Mouse (Mus musculus) heart, embryonic 12.5 days (tissue): ENCODE measurements around the gene Glb1l. TPM values are rescaled to one million over a fixed set of nuclear protein-coding genes. Genes with fewer than 3 reads are reported as not detected.

ENCODE experiments used
- ATAC-seq: fragments of 200-750 bp; cut with Nextera tagmentation; 2 replicates; pipeline ENCODE4 v1.8.0; 2017; ENCODE audit warnings: moderate TSS enrichment, moderate library complexity; ENCODE audit not compliant: insufficient number of reproducible peaks, low FRiP score
- H3K27ac ChIP-seq: fragments of 300-500 bp; sonication (generic); 2 replicates; pipeline ENCODE4 v1.5.1; 2016; ENCODE audit warnings: mild to moderate bottlenecking, moderate library complexity; ENCODE audit not compliant: poor library complexity, severe bottlenecking
- H3K27me3 ChIP-seq: fragments of 300-500 bp; sonication (generic); replicated peaks from 2 replicates; pipeline ENCODE4 v1.6.1; 2016; ENCODE audit warnings: mild to moderate bottlenecking, moderate library complexity
- H3K36me3 ChIP-seq: fragments of 300-500 bp; sonication (generic); 2 replicates; pipeline ENCODE4 v1.6.1; 2016; ENCODE audit warnings: mild to moderate bottlenecking, moderate library complexity
- H3K4me1 ChIP-seq: fragments of 300-500 bp; sonication (generic); replicated peaks from 2 replicates; pipeline ENCODE4 v1.6.1; 2016; ENCODE audit warnings: mild to moderate bottlenecking
- H3K4me2 ChIP-seq: fragments of 300-500 bp; sonication (generic); 2 replicates; pipeline ENCODE4 v1.6.1; 2016; ENCODE audit warnings: mild to moderate bottlenecking, moderate library complexity
- H3K4me3 ChIP-seq: fragments of 300-500 bp; sonication (generic); 2 replicates; pipeline ENCODE4 v1.5.1; 2016; ENCODE audit warnings: mild to moderate bottlenecking
- H3K9ac ChIP-seq: fragments of 300-500 bp; sonication (generic); 2 replicates; pipeline ENCODE4 v1.6.1; 2016; ENCODE audit warnings: mild to moderate bottlenecking, moderate library complexity
- H3K9me3 ChIP-seq: fragments of 300-500 bp; sonication (generic); replicated peaks from 2 replicates; pipeline ENCODE4 v1.6.1; 2016; ENCODE audit warnings: mild to moderate bottlenecking, moderate library complexity
- WGBS: fragments of 180-500 bp; shearing (Covaris S2); methylation state at CpG from one replicate; pipeline ENCODE4 v1.1.7; 2016; 5-methylcytosine and 5-hydroxymethylcytosine counted together
- polyA plus RNA-seq: library from polyadenylated mRNA; unstranded; fragments of >200 nt; fragmentation: Nextera tagmentation; extraction: Ambion mirVana; gene quantifications from 2 replicates; pipeline ENCODE4 v1.2.1, GENCODE M21; 2016

Gene Glb1l
- polyA plus RNA-seq, 1 experiment from 2014 or later = 9.6 TPM

DNA sequence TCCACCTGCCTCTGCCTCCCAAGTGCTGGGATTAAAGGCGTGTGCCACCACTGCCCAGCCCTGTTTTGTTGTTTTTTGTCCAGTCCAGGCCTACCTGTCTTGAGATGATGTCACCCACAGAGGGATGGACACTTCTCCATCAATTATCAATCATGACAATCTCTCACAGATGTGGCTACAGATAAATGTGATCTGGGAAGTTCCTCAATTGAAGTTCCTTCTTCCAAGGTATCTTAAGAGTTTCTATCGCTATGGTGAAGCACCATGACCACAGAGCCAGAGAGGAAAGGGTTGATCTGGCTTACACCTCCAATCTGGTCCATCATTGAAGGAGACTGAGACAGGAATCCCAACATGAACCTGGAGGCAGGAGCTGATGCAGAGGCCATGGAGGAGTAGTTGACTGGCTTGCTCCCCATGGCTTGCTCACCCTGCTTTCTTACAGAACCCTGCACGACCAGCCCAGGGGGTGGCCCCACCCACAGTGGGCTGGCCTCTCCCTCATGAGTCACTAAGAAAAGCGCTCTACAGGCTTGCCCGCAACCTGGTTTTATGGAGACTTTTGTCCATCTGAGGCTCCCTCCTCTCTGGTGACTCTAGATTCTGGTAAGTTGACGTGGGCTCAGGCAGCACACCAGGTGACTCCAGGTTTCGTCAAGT lies 19.9 kb upstream of the Glb1l start:
- no peak overlapping the region for H3K4me3 ChIP-seq
- ATAC-seq = no peak
- H3K9me3 ChIP-seq = no peaks in the 10 kb centered on the region
- no peaks in the 10 kb centered on the region; the same call in 1 of the 2 replicates for H3K27me3 ChIP-seq
- no peak overlapping the region for H3K27ac ChIP-seq
- no peaks in the 10 kb centered on the region for H3K36me3 ChIP-seq
- no peak overlapping the region for H3K9ac ChIP-seq
- H3K4me2 ChIP-seq = no peak overlapping the region
- peaks cover 13% of the 10 kb centered on the region for H3K4me1 ChIP-seq
- 79% methylated on average over 7 of the region's 7 CpGs for WGBS

DNA sequence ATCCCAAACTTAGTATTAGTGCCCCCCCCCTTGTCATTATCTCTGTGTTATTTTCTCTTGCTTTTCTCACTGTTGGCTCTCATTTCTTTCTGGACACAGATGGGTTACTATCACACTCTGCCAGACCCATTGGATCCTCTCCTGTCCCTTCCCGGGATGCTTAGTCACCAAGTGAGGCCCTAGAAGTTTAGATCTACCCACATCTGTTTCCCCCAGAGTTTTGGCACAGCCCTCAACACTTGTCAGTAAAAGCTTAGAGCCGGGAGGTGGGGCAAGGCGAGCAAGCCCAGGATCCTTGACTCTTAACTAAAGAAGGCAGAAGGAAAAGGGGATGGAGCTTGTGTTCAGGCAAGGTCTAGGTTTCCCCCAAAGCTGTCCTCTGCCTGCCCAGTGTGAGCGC lies 18.5 kb upstream of the Glb1l start:
- H3K9ac ChIP-seq = no peak overlapping the region
- no peaks in the 10 kb centered on the region for H3K36me3 ChIP-seq
- no peaks in the 10 kb centered on the region for H3K9me3 ChIP-seq
- H3K4me2 ChIP-seq = no peak overlapping the region
- peaks cover 11% of the 10 kb centered on the region for H3K4me1 ChIP-seq
- H3K4me3 ChIP-seq = no peak overlapping the region
- no peak overlapping the region for H3K27ac ChIP-seq
- 50% methylated on average over 4 of the region's 4 CpGs for WGBS
- no peak for ATAC-seq
- no peaks in the 10 kb centered on the region; the same call in 1 of the 2 replicates for H3K27me3 ChIP-seq

DNA sequence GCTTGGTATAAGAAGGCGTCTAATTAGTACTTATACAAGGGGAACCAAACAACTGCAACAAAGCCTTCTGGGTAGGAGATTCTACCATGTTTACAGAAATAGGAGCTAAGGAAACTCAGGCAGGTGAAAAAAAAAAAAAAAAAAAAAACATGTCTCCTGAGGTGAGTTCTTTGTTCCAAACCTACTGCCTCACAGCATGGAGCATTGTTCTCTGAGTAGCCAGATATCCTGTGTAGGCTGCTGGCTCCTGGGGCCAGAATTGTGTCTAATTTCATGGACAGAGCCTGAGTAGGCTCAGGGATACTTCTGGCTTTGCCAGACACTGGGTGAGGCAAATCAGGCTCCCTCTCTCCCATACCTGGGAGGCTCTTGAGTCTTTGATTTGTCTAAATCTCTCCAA lies 17.0 kb upstream of the Glb1l start:
- no peak overlapping the region for H3K4me2 ChIP-seq
- H3K4me1 ChIP-seq = peaks cover 11% of the 10 kb centered on the region
- H3K36me3 ChIP-seq = no peaks in the 10 kb centered on the region
- H3K27ac ChIP-seq = no peak overlapping the region
- 50% methylated on average over 1 of the region's 1 CpGs for WGBS
- peaks cover 3% of the 10 kb centered on the region; the same call in 1 of the 2 replicates for H3K27me3 ChIP-seq
- ATAC-seq = no peak
- H3K9me3 ChIP-seq = no peaks in the 10 kb centered on the region
- no peak overlapping the region for H3K9ac ChIP-seq
- no peak overlapping the region for H3K4me3 ChIP-seq

DNA sequence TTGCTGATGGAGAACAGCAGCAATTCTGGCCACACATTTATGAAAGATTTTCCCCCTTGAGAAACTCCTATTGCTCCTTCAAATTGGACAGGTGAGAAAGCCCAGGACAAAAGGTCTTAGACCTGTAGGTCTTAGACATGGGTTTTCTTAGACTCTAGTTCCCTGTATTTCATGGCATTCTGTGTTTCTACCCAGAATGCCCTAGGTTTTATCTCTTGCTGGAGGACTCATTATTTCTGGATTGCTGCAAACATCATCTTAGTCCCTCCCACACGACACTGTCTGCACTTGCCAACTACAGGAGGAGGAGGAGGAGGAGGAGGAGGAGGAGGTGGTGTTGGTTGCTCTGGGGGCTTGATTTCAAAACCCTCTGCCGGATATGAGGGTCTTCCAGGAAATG lies 15.5 kb upstream of the Glb1l start:
- ATAC-seq = no peak
- no peak overlapping the region for H3K4me3 ChIP-seq
- no peak overlapping the region for H3K4me2 ChIP-seq
- no peak overlapping the region for H3K9ac ChIP-seq
- no peaks in the 10 kb centered on the region for H3K9me3 ChIP-seq
- H3K27me3 ChIP-seq = peaks cover 17% of the 10 kb centered on the region
- peaks cover 11% of the 10 kb centered on the region for H3K4me1 ChIP-seq
- H3K27ac ChIP-seq = no peak overlapping the region
- H3K36me3 ChIP-seq = no peaks in the 10 kb centered on the region
- WGBS = 67% methylated on average over 2 of the region's 2 CpGs

DNA sequence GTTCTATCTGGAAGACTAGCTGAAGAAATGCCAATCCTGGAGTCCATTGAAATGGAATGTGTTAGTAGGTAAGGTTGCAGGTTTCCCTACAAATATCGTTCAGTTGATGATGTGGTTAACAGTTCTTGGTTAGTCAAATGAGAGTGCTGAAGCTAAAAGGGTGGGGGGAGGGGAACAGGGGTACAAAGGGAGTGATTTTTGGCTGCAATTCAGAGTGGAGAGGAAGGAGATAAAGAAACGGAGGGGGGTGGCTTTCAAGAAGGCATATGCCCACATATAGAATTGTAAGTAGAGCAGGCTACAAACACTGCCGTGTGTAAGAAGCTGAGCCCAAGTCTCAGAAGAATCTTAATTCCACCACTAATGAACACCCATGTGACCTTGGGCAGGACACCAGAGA lies 14.9 kb upstream of the Glb1l start:
- no peak for ATAC-seq
- WGBS = 39% methylated on average over 3 of the region's 3 CpGs
- Histone ChIP-seq H3K4me3 (no peak overlapping the region), H3K9ac (no peak overlapping the region), H3K9me3 (no peaks in the 10 kb centered on the region), H3K36me3 (no peaks in the 10 kb centered on the region), H3K27me3 (peaks cover 24% of the 10 kb centered on the region), H3K27ac (no peak overlapping the region), H3K4me1 (peaks cover 11% of the 10 kb centered on the region), H3K4me2 (no peak overlapping the region)

DNA sequence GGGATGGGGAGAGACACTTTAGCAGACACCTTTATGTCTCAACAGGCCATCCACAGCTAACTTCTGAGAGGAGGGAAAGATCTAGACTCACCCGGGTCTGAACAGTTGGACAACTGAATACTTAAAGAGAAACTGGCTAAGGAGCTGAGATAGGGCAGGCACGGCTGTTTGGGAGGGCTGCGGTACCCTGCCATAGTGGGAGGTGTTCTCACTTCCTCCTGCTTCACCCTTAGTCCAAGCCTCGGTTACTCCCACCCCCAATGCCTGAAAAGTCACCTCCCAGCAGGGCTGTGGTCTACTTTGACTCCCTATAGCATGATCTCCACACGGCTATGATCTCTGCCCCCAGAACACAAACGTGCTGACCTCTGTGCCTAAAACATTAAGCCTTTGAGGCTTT lies 12.9 kb upstream of the Glb1l start:
- Histone ChIP-seq H3K9me3 (no peaks in the 10 kb centered on the region), H3K27ac (no peak overlapping the region), H3K9ac (no peak overlapping the region), H3K4me2 (no peak overlapping the region), H3K27me3 (peaks cover 39% of the 10 kb centered on the region), H3K36me3 (no peaks in the 10 kb centered on the region), H3K4me3 (no peak overlapping the region), H3K4me1 (peaks cover 20% of the 10 kb centered on the region)
- 54% methylated on average over 6 of the region's 6 CpGs for WGBS
- ATAC-seq = no peak

DNA sequence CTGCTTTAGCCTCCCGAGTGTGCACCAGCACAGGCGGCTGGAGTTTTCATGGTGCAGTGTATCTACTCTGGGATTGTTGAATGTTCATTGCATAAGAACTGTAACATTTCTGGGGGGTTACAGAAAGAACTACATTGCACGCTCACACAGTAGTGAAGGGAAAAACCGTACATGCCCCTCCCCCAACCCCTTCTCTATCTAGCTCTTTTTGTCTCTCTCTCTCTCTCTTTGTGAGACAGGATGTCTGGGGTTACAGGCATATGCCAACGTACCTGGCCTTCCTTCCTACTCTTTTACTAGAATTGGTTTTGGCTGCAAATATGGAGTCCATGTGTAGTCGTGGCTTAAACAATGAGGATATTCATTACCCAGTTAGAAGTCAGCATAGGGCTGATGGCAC lies 12.3 kb upstream of the Glb1l start:
- Histone ChIP-seq H3K4me3 (no peak overlapping the region), H3K9me3 (no peaks in the 10 kb centered on the region), H3K4me2 (no peak overlapping the region), H3K9ac (no peak overlapping the region), H3K27me3 (peaks cover 45% of the 10 kb centered on the region), H3K27ac (no peak overlapping the region), H3K36me3 (no peaks in the 10 kb centered on the region), H3K4me1 (peaks cover 26% of the 10 kb centered on the region)
- 71% methylated on average over 6 of the region's 6 CpGs for WGBS
- ATAC-seq = no peak

DNA sequence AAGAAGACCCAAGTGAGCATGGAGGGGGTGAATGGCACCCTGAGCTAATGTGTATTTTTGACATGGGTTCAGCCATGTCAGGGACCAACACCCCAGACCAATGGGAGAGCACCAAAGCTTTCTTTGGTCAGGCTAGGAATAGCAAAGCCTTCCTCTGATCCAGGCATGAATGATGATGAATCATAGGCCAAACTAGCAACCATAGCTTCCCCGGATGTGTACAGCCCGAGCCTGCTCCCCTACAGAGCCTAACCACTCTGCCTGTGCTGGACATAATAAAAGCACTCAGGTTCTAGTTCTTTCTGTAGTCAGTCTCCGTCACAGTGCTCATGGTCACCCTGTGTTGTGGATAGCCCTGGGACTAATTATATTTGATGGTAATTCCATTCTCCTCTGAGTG lies 10.9 kb upstream of the Glb1l start:
- 69% methylated on average over 3 of the region's 3 CpGs for WGBS
- Histone ChIP-seq H3K9me3 (no peaks in the 10 kb centered on the region), H3K36me3 (no peaks in the 10 kb centered on the region), H3K4me3 (no peak overlapping the region), H3K27ac (no peak overlapping the region), H3K9ac (no peak overlapping the region), H3K4me1 (peaks cover 23% of the 10 kb centered on the region), H3K27me3 (peaks cover 59% of the 10 kb centered on the region), H3K4me2 (no peak overlapping the region)
- no peak for ATAC-seq

DNA sequence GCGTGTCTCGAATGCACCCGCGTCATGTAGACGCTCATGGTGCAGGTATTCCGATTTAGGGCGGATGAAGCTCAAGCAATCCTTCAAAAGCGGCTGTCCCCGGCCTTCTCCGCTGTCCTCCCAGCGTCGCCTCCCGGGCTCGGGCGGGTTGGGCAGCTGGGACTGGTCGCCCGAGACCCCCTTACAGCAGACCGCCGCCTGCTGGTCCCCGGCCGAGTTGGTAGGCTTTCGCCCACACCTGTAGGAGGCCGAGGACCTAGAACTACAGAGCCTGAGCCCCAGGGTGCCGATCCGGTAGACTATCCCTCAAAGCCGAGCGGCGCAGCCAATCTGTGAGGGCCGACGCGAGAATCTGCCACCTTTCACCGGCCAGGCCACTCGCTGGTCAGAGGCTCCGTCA lies 8.9 kb upstream of the Glb1l start, which contains the start of gene Tuba4a:
Gene Tuba4a, minus strand, starts transcription at position 335 of the 400 bp plus-strand sequence.
- ATAC-seq = peak; percentile 18
- Histone ChIP-seq H3K9me3 (no peaks in the 10 kb centered on the region), H3K36me3 (peaks cover 17% of the 10 kb centered on the region), H3K4me3 (peak within 1 kb of the TSS; percentile 66), H3K4me1 (peaks cover 20% of the 10 kb centered on the region), H3K27ac (peak within 1 kb of the TSS; percentile 49; the same call in 1 of the 2 replicates), H3K9ac (peak within 1 kb of the TSS; percentile 70), H3K27me3 (peaks cover 67% of the 10 kb centered on the region), H3K4me2 (peak within 1 kb of the TSS; percentile 99)
- 1% methylated on average over 34 of the region's 34 CpGs for WGBS

DNA sequence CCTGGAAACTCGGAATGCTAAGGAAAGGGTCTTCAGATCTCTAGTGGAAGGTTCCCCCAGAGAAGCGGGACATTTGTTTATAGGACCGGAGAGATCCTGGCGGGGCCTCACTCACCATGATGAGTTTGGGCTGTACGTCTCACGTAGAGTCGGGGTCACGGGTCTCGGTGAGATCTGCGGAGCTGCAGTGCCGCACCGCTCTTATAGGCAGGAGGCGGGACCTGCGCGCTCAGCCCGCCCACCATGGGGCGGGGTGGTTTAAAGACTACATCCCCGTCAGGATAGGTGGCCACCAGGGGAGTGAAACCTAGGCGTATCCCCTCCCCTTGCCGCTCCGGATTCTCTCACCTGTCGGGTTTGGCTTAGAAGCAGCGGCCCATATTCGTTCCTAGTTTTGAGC lies 8.5 kb upstream of the Glb1l start:
- Histone ChIP-seq H3K27me3 (peaks cover 67% of the 10 kb centered on the region), H3K9ac (peak overlapping the region; percentile 70), H3K4me2 (peak overlapping the region; percentile 99), H3K9me3 (no peaks in the 10 kb centered on the region), H3K36me3 (peaks cover 22% of the 10 kb centered on the region), H3K4me1 (peaks cover 20% of the 10 kb centered on the region), H3K4me3 (peak overlapping the region; percentile 66), H3K27ac (no peak overlapping the region)
- under 1% methylated on average over 24 of the region's 24 CpGs for WGBS
- peak; percentile 93 for ATAC-seq

DNA sequence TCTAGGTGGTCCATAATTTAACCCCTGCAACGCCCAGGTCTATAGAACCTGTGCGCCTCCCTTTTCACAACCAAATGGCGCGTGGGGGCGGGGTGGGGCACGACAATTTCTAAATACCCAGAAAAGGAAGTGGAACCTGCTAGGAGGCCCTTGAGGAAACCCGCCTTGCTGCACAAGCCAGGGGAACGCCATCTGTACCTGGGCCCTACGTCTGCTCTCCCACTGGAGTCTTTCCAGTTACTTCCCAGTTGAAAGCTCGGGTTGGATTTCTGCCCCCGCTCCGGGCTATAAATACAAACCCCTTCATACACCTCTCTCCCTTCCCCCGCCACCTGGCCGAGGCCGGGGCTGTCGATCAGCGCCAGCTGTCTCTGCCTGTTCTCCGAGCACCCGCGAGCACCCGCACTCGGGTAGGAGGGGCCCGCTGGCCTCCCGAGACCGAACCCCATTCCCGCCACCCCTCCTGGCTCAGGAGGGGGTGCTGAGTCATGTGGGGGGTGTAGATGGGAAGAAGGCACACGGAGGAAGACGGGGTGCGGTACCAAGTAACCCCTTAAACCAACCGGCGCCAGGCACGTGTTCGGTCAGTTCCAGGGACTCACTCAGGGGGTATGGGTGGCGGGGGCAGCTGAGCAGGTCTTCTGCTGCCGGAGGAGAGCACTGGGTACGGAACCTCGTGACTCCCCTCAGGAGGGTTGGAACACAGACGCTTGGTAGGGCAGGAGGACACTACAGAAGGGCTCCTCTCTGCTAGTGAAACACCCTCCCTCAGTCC lies 7.8 kb upstream of the Glb1l start:
- Histone ChIP-seq H3K4me2 (peak overlapping the region; percentile 99), H3K27me3 (peaks cover 67% of the 10 kb centered on the region), H3K4me1 (peaks cover 20% of the 10 kb centered on the region), H3K4me3 (peak overlapping the region; percentile 66), H3K36me3 (peaks cover 28% of the 10 kb centered on the region), H3K9ac (peak overlapping the region; percentile 70), H3K9me3 (no peaks in the 10 kb centered on the region), H3K27ac (peak overlapping the region; percentile 49; the same call in 1 of the 2 replicates)
- under 1% methylated on average over 38 of the region's 38 CpGs for WGBS
- ATAC-seq = peak; percentile 83
